Mouse (Mus musculus) monocyte, adult 2 months (primary cell): ENCODE measurements around the gene Ppp1r12b.

Experiments used
- DNase-seq, 2 experiments: peaks; one replicate each; pipeline ENCODE4 v3.0.0; 2022; ENCODE audit warnings: low spot score in 2 of 2, low read depth in 1 of 2

Gene Ppp1r12b

GRCm38 (mm10) chr1:134803286-134804117 lies 152.2 kb downstream of the Ppp1r12b start:
- peak; percentile 5 to 6 for DNase-seq

- DNase-seq = no peak
These were observed 154.0 kb downstream of the Ppp1r12b start for GRCm38 (mm10) chr1:134801758-134802157.

GRCm38 (mm10) chr1:134796536-134796935 lies 159.2 kb downstream of the Ppp1r12b start:
- DNase-seq = no peak

- no peak for DNase-seq
These were observed 159.7 kb downstream of the Ppp1r12b start for GRCm38 (mm10) chr1:134796076-134796475.

- no peak for DNase-seq
These were observed 164.3 kb downstream of the Ppp1r12b start for GRCm38 (mm10) chr1:134791456-134791855.

- no peak for DNase-seq
These were observed 164.9 kb downstream of the Ppp1r12b start for GRCm38 (mm10) chr1:134790716-134791439.

GRCm38 (mm10) chr1:134788096-134788495 lies 167.6 kb downstream of the Ppp1r12b start:
- DNase-seq = no peak

GRCm38 (mm10) chr1:134784911-134785310 lies 170.8 kb downstream of the Ppp1r12b start:
- no peak for DNase-seq

- DNase-seq = no peak
These were observed 171.3 kb downstream of the Ppp1r12b start for GRCm38 (mm10) chr1:134784481-134784880.

- no peak for DNase-seq
These were observed 171.8 kb downstream of the Ppp1r12b start for GRCm38 (mm10) chr1:134783958-134784357.

- no peak for DNase-seq
These were observed 172.9 kb downstream of the Ppp1r12b start for GRCm38 (mm10) chr1:134782797-134783196.

- DNase-seq = no peak
These were observed 177.7 kb downstream of the Ppp1r12b start for GRCm38 (mm10) chr1:134777936-134778548.

GRCm38 (mm10) chr1:134777201-134777885 lies 178.4 kb downstream of the Ppp1r12b start:
- DNase-seq = no peak

GRCm38 (mm10) chr1:134775631-134776030 lies 180.1 kb downstream of the Ppp1r12b start:
- no peak for DNase-seq

GRCm38 (mm10) chr1:134774728-134775287 lies 180.9 kb downstream of the Ppp1r12b start:
- DNase-seq = no peak

GRCm38 (mm10) chr1:134774247-134774646 lies 181.5 kb downstream of the Ppp1r12b start:
- no peak for DNase-seq

GRCm38 (mm10) chr1:134773256-134773655 lies 182.5 kb downstream of the Ppp1r12b start:
- no peak for DNase-seq

- no peak for DNase-seq
These were observed 182.9 kb downstream of the Ppp1r12b start for GRCm38 (mm10) chr1:134772821-134773220.

- no peak for DNase-seq
These were observed 183.7 kb downstream of the Ppp1r12b start for GRCm38 (mm10) chr1:134771999-134772398.

- no peak for DNase-seq
These were observed 184.4 kb downstream of the Ppp1r12b start for GRCm38 (mm10) chr1:134771353-134771752.

GRCm38 (mm10) chr1:134770312-134770711 lies 185.4 kb downstream of the Ppp1r12b start:
- no peak for DNase-seq
